Mouse (Mus musculus) heart, adult 2 months (tissue): ENCODE data around the gene Cish.

Experiments
- CTCF ChIP-seq: fragments of 200-600 bp; IDR thresholded peaks from 2 replicates; pipeline ENCODE4 v1.8.1; 2022; ENCODE audit warnings: antibody characterized with exemption, mild to moderate bottlenecking, moderate library complexity
- EP300 ChIP-seq: fragments of 200-500 bp; IDR thresholded peaks from 2 replicates; pipeline ENCODE4 v1.6.1; 2011; ENCODE audit warnings: low read depth, low read length, control low read depth; ENCODE audit not compliant: insufficient read depth
- POLR2A ChIP-seq: fragments of 200-500 bp; IDR thresholded peaks from 2 replicates; pipeline ENCODE4 v1.6.1; 2011; ENCODE audit warnings: mild to moderate bottlenecking, low read depth, low read length, control low read depth; ENCODE audit not compliant: insufficient read depth

GRCm38 (mm10) chr9:107260429-107260828 is 35.4 kb upstream of the Cish start:
- TF ChIP-seq CTCF = no peak
- no peak for TF ChIP-seq POLR2A
- TF ChIP-seq EP300 = no peak
